Mouse (Mus musculus): ENCODE measurements around the gene 6820408C15Rik.

DNA sequence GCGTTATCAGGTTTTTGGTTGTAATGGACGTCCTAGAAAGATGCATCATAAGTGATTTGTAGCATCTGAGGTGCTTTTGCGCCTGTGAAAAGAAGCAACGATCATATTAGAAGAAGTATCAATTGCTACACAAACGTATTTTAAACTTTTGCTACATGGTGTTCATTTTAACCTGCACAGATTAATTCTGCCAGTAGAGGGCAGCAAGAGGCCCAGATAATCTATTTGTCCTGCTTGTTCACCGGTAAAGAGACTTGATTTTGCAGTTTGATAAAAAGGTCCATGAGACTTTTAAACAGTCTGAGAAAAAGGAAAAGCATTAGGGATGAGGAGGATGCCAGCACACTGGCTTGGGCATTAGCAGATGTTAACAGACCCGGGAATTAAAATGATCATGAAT, 55.6 kb downstream of the 6820408C15Rik start:
- peak; percentile 11; the same call in 1 of the 2 replicates for TF ChIP-seq CTCF (IDR thresholded peaks at IDR 0.05; ENCODE audit: insufficient read depth, low read length)
- no peak for TF ChIP-seq POLR2A (IDR thresholded peaks at IDR 0.05; ENCODE audit: borderline replicate concordance, extremely low read depth, low read depth, low read length)

Data from lung, adult 2 months (tissue).